Mouse (Mus musculus) forebrain, embryonic 11.5 days (tissue): ENCODE measurements around the gene Plekhf1. TPM values are rescaled to one million over a fixed set of nuclear protein-coding genes. Genes with fewer than 3 reads are reported as not detected.
A peak's percentile ranks its signal among the peaks of the same experiment; 100 is the strongest.

Source experiments
- ATAC-seq: fragments of 200-750 bp; cut with Nextera tagmentation; replicated peaks from 2 replicates; pipeline ENCODE4 v1.8.0; 2017; ENCODE audit warnings: moderate TSS enrichment; ENCODE audit not compliant: low FRiP score
- DNase-seq: peaks from one replicate; pipeline ENCODE4 v3.0.0-alpha.2; 2017; ENCODE audit warnings: low spot score
- H3K27ac ChIP-seq: fragments of 300-500 bp; sonication (generic); 2 replicates; pipeline ENCODE4 v1.5.1; 2014; ENCODE audit warnings: low read depth, low read length
- H3K27me3 ChIP-seq: fragments of 300-500 bp; sonication (generic); 2 replicates; pipeline ENCODE4 v1.6.1; 2014; ENCODE audit warnings: mild to moderate bottlenecking, low read length, mixed read lengths; ENCODE audit not compliant: control insufficient read depth, insufficient read depth
- H3K36me3 ChIP-seq: fragments of 300-500 bp; sonication (generic); 2 replicates; pipeline ENCODE4 v1.6.1; 2014; ENCODE audit warnings: mild to moderate bottlenecking, low read length, moderate library complexity, mixed read lengths; ENCODE audit not compliant: control insufficient read depth, insufficient read depth
- H3K4me1 ChIP-seq: fragments of 300-500 bp; sonication (generic); replicated peaks from 2 replicates; pipeline ENCODE4 v1.6.1; 2014; ENCODE audit warnings: low read length, mixed read lengths; ENCODE audit not compliant: control insufficient read depth, insufficient read depth
- H3K4me2 ChIP-seq: fragments of 300-500 bp; sonication (generic); 2 replicates; pipeline ENCODE4 v1.6.1; 2014; ENCODE audit warnings: low read depth, mild to moderate bottlenecking, low read length, moderate library complexity, mixed read lengths; ENCODE audit not compliant: severe bottlenecking
- H3K4me3 ChIP-seq: fragments of 300-500 bp; sonication (generic); 2 replicates; pipeline ENCODE4 v1.5.1; 2014; ENCODE audit warnings: low read depth, low read length
- H3K9ac ChIP-seq: fragments of 300-500 bp; sonication (generic); 2 replicates; pipeline ENCODE4 v1.6.1; 2014; ENCODE audit warnings: low read length
- H3K9me3 ChIP-seq: fragments of 300-500 bp; sonication (generic); 2 replicates; pipeline ENCODE4 v1.6.1; 2016; ENCODE audit warnings: low read length, mixed read lengths; ENCODE audit not compliant: control insufficient read depth
- WGBS: fragments of 180-500 bp; shearing (Covaris S2); extraction: QIAGEN DNeasy Blood & Tissue Kit; methylation state at CpG from one replicate; pipeline ENCODE4 v1.1.7; 2014; 5-methylcytosine and 5-hydroxymethylcytosine counted together
- polyA plus RNA-seq: library from polyadenylated mRNA; unstranded; fragments of >200 nt; fragmentation: Nextera tagmentation; extraction: Ambion mirVana; gene quantifications from 2 replicates; pipeline ENCODE4 v1.2.1, GENCODE M21; 2014

Plekhf1 gene
- polyA plus RNA-seq, 1 experiment from 2014 or later = 1.4 TPM

- WGBS = 86% methylated on average over 4 of the region's 4 CpGs
- no peaks in the 10 kb centered on the region for H3K36me3 ChIP-seq
- H3K27me3 ChIP-seq = no peaks in the 10 kb centered on the region
- no peaks in the 10 kb centered on the region for H3K9me3 ChIP-seq
- H3K4me3 ChIP-seq = no peak overlapping the region
- H3K4me1 ChIP-seq = peaks cover 6% of the 10 kb centered on the region; the same call in 1 of the 2 replicates
- ATAC-seq (no peak), DNase-seq (no peak)
- no peak overlapping the region for H3K4me2 ChIP-seq
- no peak overlapping the region for H3K27ac ChIP-seq
- no peak overlapping the region for H3K9ac ChIP-seq
Measured at GRCm38 (mm10) chr7:38187796-38188195, 40.0 kb downstream of the Plekhf1 start.

GRCm38 (mm10) chr7:38186861-38187260 lies 41.0 kb downstream of the Plekhf1 start:
- DNase-seq (no peak), ATAC-seq (no peak)
- Histone ChIP-seq H3K27ac (no peak overlapping the region), H3K36me3 (no peaks in the 10 kb centered on the region), H3K27me3 (no peaks in the 10 kb centered on the region), H3K4me1 (peaks cover 8% of the 10 kb centered on the region; the same call in 1 of the 2 replicates), H3K4me2 (no peak overlapping the region), H3K4me3 (no peak overlapping the region), H3K9me3 (no peaks in the 10 kb centered on the region), H3K9ac (no peak overlapping the region)
- 67% methylated on average over 4 of the region's 4 CpGs for WGBS

- no peak overlapping the region for H3K9ac ChIP-seq
- 90% methylated on average over 6 of the region's 6 CpGs for WGBS
- H3K4me1 ChIP-seq = peaks cover 8% of the 10 kb centered on the region; the same call in 1 of the 2 replicates
- H3K36me3 ChIP-seq = no peaks in the 10 kb centered on the region
- no peak overlapping the region for H3K4me3 ChIP-seq
- no peak for DNase-seq
- H3K9me3 ChIP-seq = no peaks in the 10 kb centered on the region
- H3K4me2 ChIP-seq = no peak overlapping the region
- H3K27ac ChIP-seq = no peak overlapping the region
- ATAC-seq = no peak
- no peaks in the 10 kb centered on the region for H3K27me3 ChIP-seq
Measured at GRCm38 (mm10) chr7:38184786-38185185, 43.0 kb downstream of the Plekhf1 start.

GRCm38 (mm10) chr7:38184418-38184745 lies 43.4 kb downstream of the Plekhf1 start:
- Histone ChIP-seq H3K4me2 (peak overlapping the region; percentile 84), H3K36me3 (no peaks in the 10 kb centered on the region), H3K27me3 (no peaks in the 10 kb centered on the region), H3K4me1 (peaks cover 8% of the 10 kb centered on the region; the same call in 1 of the 2 replicates), H3K9me3 (no peaks in the 10 kb centered on the region), H3K9ac (peak overlapping the region; percentile 78), H3K27ac (no peak overlapping the region), H3K4me3 (peak overlapping the region; percentile 59)
- WGBS = 86% methylated on average over 1 of the region's 1 CpGs
- DNase-seq (no peak), ATAC-seq (no peak)

- H3K4me1 ChIP-seq = peaks cover 8% of the 10 kb centered on the region; the same call in 1 of the 2 replicates
- H3K36me3 ChIP-seq = no peaks in the 10 kb centered on the region
- WGBS = 6% methylated on average over 36 of the region's 36 CpGs
- ATAC-seq (peak; percentile 91), DNase-seq (peak; percentile 92)
- no peaks in the 10 kb centered on the region for H3K27me3 ChIP-seq
- H3K9ac ChIP-seq = peak overlapping the region; percentile 78
- H3K4me3 ChIP-seq = peak overlapping the region; percentile 59
- H3K4me2 ChIP-seq = peak overlapping the region; percentile 84
- no peaks in the 10 kb centered on the region for H3K9me3 ChIP-seq
- H3K27ac ChIP-seq = peak overlapping the region; percentile 3; the same call in 1 of the 2 replicates
Measured at GRCm38 (mm10) chr7:38183709-38184417, 44.0 kb downstream of the Plekhf1 start.

GRCm38 (mm10) chr7:38182962-38183687 lies 44.7 kb downstream of the Plekhf1 start, which contains the start of gene 1600014C10Rik:
Gene 1600014C10Rik, plus strand, starts transcription at chr7:38183217.
- 5% methylated on average over 25 of the region's 28 CpGs for WGBS
- DNase-seq = no peak

GRCm38 (mm10) chr7:38182596-38182961 lies 45.2 kb downstream of the Plekhf1 start:
- H3K9ac ChIP-seq = no peak overlapping the region; the same call in 1 of the 2 replicates

More at GRCm38 (mm10) chr7:38182962-38183687, 44.7 kb downstream of the Plekhf1 start, which contains the start of gene 1600014C10Rik:
- Histone ChIP-seq H3K4me1 (peaks cover 8% of the 10 kb centered on the region; the same call in 1 of the 2 replicates), H3K9me3 (no peaks in the 10 kb centered on the region), H3K9ac (peak within 1 kb of the TSS; percentile 78), H3K4me2 (peak within 1 kb of the TSS; percentile 84), H3K27ac (peak within 1 kb of the TSS; percentile 3; the same call in 1 of the 2 replicates), H3K4me3 (peak within 1 kb of the TSS; percentile 59), H3K36me3 (no peaks in the 10 kb centered on the region), H3K27me3 (no peaks in the 10 kb centered on the region)
- ATAC-seq = peak; percentile 54

GRCm38 (mm10) chr7:38181366-38181765 lies 46.5 kb downstream of the Plekhf1 start:
- Histone ChIP-seq H3K4me2 (no peak overlapping the region), H3K4me1 (peaks cover 8% of the 10 kb centered on the region; the same call in 1 of the 2 replicates), H3K27ac (no peak overlapping the region), H3K36me3 (no peaks in the 10 kb centered on the region), H3K27me3 (no peaks in the 10 kb centered on the region), H3K4me3 (no peak overlapping the region), H3K9me3 (no peaks in the 10 kb centered on the region), H3K9ac (no peak overlapping the region)
- ATAC-seq (no peak), DNase-seq (no peak)
- 85% methylated on average over 2 of the region's 2 CpGs for WGBS

More at GRCm38 (mm10) chr7:38182596-38182961, 45.2 kb downstream of the Plekhf1 start:
- 1% methylated on average over 11 of the region's 11 CpGs for WGBS
- Histone ChIP-seq H3K4me1 (peaks cover 8% of the 10 kb centered on the region; the same call in 1 of the 2 replicates), H3K27me3 (no peaks in the 10 kb centered on the region), H3K36me3 (no peaks in the 10 kb centered on the region), H3K9me3 (no peaks in the 10 kb centered on the region), H3K27ac (no peak overlapping the region), H3K4me2 (peak overlapping the region; percentile 84), H3K4me3 (peak overlapping the region; percentile 59)
- peak; percentile 34; the same call in 1 of the 2 replicates for ATAC-seq
- DNase-seq = peak; percentile 91
